Mouse (Mus musculus) layer of hippocampus, postnatal 10 days (tissue): Measurements from ENCODE around the gene Hinfp. TPM values are rescaled to one million over a fixed set of nuclear protein-coding genes. Genes with fewer than 3 reads are reported as not detected.
A peak's percentile ranks its signal among the peaks of the same experiment; 100 is the strongest.
"Not testable (repeated sequence)": the region's sequence is repeated elsewhere in the genome, so short reads cannot be mapped to it uniquely, and the experiment has no call there.

Experiments
- DNase-seq, 2 experiments: peaks; one replicate each; pipeline ENCODE4 v3.0.0; 2021; ENCODE audit warnings: low spot score in 2 of 2
- long read RNA-seq: library from polyadenylated mRNA; stranded (forward); transcript quantifications from one replicate; pipeline ENCODE4 v2.0.0, GENCODE M21; 2023
- total RNA-seq, 2 experiments: library from RNA; stranded (reverse); gene quantifications; 2 replicates each; pipeline ENCODE4 v1.2.3; 2021

The Hinfp gene
- 10 to 100 TPM; 25.9 to 26.5 TPM for total RNA-seq
- long read RNA-seq, full-length matches to known transcripts = 2 of 6 reads
- long read RNA-seq, partial matches to known transcripts = 1 of 6 reads
- long read RNA-seq, other reads (novel, unspliced or antisense) = 3 of 6 reads

GRCm38 (mm10) chr9:44305466-44306079, at the start of gene Hinfp:
Gene Hinfp, minus strand, starts transcription at chr9:44305671.
- peak; percentile 97 to 98 for DNase-seq

- no peak for DNase-seq
These were observed 47.7 kb upstream of the Hinfp start for GRCm38 (mm10) chr9:44353142-44353541.

GRCm38 (mm10) chr9:44352337-44352736, 46.9 kb upstream of the Hinfp start:
- DNase-seq = no peak

GRCm38 (mm10) chr9:44351396-44351795, 45.9 kb upstream of the Hinfp start:
- no peak for DNase-seq

- DNase-seq = no peak
These were observed 43.1 kb upstream of the Hinfp start for GRCm38 (mm10) chr9:44348546-44348945.

GRCm38 (mm10) chr9:44347621-44348020, 42.1 kb upstream of the Hinfp start:
- DNase-seq = no peak

- DNase-seq = no peak
These were observed 41.7 kb upstream of the Hinfp start for GRCm38 (mm10) chr9:44347166-44347565.

GRCm38 (mm10) chr9:44345570-44346433, 40.3 kb upstream of the Hinfp start:
- no peak for DNase-seq

- DNase-seq = peak; percentile 83 to 87
These were observed 38.4 kb upstream of the Hinfp start, which contains the start of gene Hmbs for GRCm38 (mm10) chr9:44343781-44344421. Gene Hmbs, minus strand, starts transcription at chr9:44344228.

GRCm38 (mm10) chr9:44343290-44343689, 37.8 kb upstream of the Hinfp start:
- DNase-seq = no peak

- DNase-seq = no peak
These were observed 37.1 kb upstream of the Hinfp start for GRCm38 (mm10) chr9:44342605-44343004.

GRCm38 (mm10) chr9:44342173-44342572, 36.7 kb upstream of the Hinfp start:
- DNase-seq = no peak

- DNase-seq = no peak
These were observed 36.0 kb upstream of the Hinfp start for GRCm38 (mm10) chr9:44341487-44341886.

- DNase-seq = no peak
These were observed 33.1 kb upstream of the Hinfp start for GRCm38 (mm10) chr9:44338574-44338973.

- DNase-seq = no peak
These were observed 32.1 kb upstream of the Hinfp start for GRCm38 (mm10) chr9:44337436-44338169.

- DNase-seq = no peak
These were observed 31.5 kb upstream of the Hinfp start for GRCm38 (mm10) chr9:44336964-44337363.

- not testable (repeated sequence) for DNase-seq
These were observed 31.0 kb upstream of the Hinfp start for GRCm38 (mm10) chr9:44336513-44336912.

- DNase-seq = no peak
These were observed 30.6 kb upstream of the Hinfp start for GRCm38 (mm10) chr9:44336093-44336406.

GRCm38 (mm10) chr9:44335331-44336092, 30.0 kb upstream of the Hinfp start:
- peak; percentile 29 to 39 for DNase-seq
